Mouse (Mus musculus) left cerebral cortex, adult 8-10 months (tissue): Measurements from ENCODE around the gene Lmx1b. TPM values are rescaled to one million over a fixed set of nuclear protein-coding genes. Genes with fewer than 3 reads are reported as not detected.

Source experiments
- DNase-seq, 2 experiments: peaks; one replicate each; pipeline ENCODE4 v3.0.0; 2022; ENCODE audit warnings: low spot score in 2 of 2
- total RNA-seq, 4 experiments: library from RNA; stranded (reverse); gene quantifications; 2 replicates each; pipeline ENCODE4 v1.2.4; 2022

Gene Lmx1b
- under 1 TPM; 0.35 to 0.98 (median 0.60) TPM for total RNA-seq

DNA sequence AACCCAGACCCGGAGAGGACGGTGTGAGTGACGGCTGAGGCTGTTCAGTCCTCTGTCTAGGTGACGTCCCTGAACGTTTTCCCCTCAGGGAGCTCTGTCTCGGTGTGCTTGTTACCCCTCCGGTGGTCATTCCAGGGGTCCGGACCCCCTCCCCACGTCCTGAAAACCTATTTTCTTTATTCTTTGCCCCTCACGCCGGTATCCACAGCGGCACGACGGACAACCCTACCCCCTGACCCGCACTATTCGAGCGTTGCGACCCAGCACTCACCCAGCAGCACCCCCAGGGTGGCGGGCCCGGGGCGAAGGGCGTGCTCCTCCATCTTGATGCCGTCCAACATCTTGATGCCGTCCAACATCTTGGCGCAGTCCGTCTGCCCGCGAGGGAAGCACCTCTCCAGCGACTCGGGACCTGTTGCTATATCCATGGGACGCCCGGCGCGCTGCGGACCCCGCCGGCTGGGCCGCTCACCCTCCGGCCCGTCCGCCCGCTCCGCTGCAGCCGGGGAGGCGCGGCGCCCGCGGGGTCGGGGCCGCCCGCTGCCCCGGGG lies at the start of gene Lmx1b:
Gene Lmx1b (minus strand): TSS at position 341 of the 551 bp plus-strand sequence.
- no peak for DNase-seq

DNA sequence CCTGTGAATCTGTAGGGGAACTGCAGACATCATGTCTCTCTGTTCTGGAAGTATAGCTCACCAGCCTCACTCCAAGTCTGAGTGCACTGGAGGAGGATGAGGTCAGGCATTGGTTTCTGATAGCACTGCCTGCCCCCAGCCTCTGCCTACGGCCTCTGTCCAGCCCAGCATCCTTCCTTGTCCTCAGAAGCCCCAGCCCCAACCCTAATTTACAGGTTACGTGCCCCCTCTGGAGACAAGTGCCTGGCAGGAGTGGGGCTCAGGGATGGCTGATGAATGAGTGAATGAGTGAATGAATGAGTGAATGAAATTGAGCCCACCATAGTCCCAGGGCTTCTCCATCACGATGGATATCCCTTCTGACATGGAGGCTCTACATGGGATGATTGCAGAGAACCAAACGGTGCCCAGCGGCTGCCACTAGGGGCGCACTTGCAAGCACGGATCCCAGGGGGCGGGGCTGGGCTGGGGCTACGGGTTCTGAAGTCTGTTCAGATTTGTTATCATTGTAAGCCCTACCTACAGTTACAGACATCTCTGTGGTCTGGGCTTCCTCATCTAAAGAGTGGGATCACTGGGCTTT lies 49.7 kb upstream of the Lmx1b start:
- DNase-seq: no peak

DNA sequence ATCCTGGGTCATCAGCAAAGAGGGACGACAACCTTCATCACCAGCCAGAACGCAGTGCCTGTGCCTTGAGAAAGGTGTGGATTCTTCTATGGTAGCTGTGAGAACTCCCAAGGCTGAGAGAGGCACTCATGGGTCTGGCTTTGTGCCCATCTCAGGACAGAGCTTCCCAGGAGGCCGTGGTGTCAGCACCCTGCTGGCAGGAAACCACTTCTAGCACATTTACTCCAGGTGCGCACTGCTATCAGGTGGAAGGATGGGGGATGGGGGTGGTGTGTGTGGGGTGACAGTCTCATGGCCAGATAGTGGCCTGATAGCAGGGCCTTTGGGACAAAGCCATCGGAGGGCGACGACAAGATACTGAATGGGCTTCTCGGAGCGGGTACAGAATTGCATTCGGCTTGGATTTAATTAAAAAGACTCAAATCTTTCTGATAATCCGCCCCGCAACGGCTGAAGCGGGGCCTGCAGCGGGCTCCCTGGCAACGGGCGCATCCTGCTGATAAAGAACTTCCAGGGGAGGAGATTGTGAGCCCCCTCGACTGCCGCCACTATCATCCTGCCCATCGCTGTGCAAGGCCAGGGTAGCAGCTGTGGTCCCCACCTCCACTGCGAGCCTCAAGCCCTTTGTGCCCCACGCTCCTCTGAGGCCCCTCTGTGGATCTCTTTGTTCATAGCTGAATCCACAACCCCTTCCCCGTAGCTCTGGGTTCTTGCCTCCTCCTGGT lies 49.0 kb upstream of the Lmx1b start:
- no peak for DNase-seq

DNA sequence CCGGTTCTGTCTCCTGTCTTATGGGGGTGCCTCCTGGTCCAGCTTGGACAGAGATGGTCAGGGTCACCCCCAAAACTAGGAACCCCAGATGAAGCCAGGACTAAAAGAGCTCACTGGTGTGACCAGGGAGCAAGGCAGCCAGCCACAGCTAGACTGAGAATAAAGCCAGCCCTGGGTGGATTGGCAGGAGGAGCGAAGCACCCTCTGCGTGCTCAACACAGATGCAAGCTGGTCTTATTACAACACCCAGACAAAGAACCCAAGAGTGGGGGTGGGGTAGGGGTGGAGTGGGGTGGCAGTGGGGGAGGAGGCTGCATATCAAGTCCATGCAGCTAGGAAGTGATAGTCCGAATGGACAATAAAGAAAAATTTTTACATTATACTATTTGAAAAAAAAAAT lies 43.3 kb upstream of the Lmx1b start:
- DNase-seq: no peak

DNA sequence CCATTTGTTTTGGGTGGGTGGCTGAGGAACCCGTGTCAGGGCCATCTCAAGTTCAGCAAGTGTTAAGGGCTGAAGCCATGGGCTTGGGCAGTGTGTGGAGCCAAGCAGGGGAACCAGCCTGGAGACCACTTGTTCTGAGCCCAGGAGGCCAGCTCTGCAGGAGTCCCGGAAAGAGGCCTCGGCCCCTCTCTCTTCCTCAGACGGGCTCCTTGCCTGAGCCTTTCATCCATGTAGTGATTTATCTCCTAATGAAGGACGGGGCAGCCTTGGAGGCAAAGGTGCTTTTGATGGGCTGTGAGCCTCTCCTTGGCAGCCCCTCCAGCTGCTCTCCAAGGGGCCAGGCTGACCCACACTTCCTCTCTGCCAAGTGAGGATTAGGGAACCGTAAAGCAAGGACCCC lies 42.8 kb upstream of the Lmx1b start:
- no peak for DNase-seq

DNA sequence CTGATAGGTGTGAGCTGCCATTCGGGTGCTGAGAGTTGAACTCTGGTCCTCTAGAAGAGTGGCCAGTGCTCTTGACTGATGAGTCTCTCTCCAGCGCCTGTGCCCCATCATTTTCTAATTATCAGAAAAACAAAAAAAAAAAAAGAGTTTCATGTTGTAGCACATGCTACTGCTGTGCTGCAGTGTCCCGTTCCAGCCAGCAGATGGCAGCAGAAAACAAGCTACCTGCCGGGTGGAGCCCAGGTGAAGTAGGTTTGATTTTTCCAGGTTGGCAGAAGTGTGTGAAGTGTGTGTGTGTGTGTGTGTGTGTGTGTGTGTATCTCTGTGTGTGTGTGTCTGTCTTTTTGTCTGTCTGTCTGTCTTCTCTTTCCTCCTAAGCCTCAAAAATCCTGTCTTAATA lies 41.9 kb upstream of the Lmx1b start:
- DNase-seq: peak in 1 of 2 experiments; percentile 65

DNA sequence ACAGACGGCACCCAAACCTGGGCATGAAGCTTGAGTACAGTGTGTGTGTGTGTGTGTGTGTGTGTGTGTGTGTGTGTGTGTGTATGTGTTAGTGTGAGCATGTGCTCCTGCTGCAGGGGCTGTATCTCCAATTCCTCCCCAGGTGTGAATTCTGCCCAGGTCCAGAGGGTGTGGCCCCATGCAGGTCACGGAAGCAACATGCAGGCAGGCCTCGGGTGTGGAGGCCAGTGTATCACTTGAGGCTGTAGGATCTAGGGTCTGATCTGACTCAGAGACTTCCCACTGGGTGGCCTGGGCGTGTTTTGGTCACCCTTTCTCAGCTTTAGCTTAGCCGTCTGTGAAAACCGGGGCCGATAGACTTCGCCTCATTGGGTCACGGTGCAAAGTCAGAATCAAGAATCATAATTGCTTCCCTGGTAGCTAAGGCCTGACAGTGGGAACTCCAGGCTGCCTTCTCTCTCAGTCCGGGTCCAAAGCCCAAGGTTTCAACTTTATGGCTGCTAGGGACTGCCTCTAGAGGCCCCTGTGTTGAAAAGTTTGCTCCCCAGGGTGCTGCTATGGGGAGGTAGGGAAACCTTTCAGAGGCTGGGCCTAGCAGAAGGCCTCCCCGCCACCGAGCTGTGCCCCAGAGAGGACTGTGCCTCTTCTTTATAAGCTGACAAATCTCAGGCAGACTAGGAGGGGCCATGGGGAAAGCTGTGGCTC lies 38.8 kb upstream of the Lmx1b start:
- DNase-seq: no peak

DNA sequence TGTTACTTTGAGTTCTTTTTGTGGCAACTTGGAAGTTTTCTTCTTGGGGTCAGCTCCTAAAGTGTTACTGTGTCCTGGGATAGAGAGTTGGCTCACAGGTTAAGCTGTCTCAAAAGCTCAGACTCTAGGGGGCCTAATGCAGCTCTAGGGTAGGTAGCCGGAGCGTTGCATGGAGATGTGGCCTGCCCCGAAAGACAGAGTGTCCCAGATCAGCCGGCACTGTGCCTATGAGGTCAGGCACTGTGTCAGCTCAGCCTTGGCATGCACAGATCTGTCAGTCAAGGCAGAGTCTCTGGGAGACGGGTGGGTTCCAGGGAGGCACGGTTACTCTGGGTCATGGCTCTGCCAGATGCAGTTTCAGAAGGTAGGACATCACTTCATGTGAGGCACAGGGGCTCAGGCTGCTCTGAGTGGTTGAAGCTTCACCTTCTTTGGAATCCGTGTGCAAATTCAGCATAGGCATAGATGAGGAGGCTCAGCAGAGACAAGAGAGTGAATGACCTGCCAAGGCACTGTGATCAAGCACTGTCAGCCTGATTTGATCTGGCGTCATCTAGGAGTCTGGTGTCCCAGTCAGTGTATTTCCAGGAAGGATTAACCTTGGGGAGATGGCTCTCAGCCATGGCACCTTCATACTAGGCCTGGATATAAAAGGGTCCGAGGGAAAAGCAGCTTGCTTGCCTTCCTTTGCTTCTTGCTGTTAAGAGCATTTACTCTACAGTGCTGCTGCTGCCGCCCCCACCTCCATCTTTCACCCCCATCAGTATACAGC lies 32.6 kb upstream of the Lmx1b start:
- DNase-seq: no peak

DNA sequence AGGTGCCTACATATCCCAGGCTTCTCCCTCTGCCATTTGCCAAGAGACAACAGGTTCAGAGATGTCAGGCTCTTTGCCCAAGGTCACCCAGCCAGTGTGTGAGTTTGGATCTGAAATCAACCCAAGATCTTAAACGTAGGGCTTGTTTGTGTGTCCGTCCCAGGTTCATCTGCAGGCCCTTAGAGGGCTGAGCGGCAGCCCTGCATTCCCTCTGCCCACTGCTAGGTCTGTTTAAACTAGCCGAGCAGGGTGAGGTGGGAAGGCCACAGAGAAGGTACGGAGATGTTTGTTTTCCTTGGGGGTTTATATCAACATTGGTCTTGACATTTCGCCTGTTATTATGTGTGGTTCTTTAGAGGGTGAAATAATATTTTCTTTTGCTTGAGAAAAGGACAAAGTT lies 28.4 kb upstream of the Lmx1b start:
- DNase-seq: no peak

DNA sequence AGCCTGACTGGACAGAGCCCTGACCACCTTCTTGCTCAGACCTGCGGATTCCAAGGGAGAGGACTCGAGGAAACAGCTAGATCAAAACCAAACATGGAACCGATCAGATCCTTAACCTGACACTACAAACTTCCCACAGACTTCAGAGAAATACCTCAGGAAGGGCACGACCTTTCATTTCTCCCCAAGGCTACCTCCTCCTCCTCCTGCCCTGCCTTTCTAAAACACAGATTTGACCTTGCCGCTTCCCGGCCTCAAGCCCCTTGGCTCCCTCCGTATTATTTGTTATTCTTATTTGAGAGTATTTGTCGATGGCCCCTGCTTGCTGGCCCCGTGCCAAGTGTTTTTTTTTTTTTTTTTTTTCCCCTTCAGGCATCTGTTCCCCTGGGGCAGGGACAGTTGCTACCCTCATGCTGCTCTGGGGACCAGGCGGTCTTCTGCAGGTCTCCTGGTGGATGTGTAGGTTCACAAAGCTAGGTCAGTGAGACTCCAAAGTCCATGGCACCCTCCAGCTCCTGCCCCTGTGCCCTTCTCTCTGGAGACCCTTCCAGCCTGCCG lies 26.2 kb upstream of the Lmx1b start:
- DNase-seq: no peak

DNA sequence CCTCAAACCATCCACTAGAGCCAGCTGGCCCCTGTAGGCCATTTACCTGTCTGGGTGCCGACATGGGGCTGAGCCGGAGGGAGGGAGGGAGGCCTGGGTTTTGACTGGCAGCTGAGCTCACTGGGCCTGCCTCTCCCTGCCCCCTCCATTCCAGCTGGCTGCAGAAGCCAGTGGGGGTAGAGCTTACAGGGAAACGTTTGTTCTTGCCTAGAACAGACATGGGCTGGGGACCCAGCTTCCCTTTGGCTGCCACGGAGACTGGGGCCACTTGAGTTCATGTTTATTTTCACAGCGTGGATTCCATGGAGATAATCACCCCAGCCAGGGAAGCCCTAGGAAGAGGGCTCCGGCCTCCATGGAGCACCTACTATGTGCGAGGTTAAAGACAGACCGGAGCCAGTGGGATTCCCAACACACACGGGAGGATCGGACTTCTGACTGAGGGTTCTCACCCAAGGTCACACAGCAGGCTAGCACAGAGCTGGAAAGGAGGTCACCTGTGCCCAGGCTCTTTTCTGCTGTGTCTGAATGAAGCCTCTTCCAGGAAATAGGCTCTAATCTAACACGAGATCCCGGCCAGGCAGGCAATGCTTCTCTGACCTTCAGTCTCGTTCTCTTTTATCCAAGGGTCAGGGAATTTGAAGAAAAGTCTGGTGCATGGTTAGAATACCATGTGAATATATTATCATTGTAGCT lies 25.2 kb upstream of the Lmx1b start:
- DNase-seq: no peak

DNA sequence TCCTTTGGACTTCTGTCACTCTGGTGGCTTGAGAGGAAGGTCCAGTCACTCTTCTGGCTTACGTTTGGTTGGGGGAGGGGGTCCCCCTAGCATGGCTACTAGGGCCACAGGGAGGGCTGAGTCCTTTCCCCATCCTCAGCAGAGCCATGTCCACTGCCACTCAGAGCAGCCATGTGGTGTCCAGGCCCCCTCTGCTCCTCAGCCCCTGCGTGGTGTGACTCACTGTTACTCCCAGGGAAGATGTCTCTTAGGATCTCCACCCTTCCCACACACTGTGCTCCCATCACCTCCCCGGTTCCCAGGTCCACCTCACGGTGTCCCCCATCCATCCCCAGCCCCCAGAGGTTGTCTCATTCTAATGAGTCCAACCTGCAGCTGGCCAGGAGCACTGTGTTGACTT lies 24.4 kb upstream of the Lmx1b start:
- DNase-seq: no peak

DNA sequence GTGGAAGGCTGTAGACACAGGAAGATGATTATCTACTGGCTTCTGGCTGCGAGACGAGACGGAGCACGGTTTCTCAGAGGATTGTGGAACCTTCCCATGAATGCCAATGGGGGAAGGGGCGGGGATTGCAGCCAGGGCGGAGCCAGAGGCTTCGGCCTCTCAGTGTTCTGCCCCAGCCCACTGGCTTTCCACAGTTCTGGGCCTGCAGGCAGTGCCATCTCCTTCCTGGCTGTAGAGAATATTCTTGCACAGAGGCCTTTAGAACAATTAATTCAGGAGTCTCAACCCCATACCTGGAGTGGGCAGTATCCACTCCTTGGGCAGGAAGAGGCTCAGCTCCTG lies 18.9 kb upstream of the Lmx1b start:
- no peak for DNase-seq

DNA sequence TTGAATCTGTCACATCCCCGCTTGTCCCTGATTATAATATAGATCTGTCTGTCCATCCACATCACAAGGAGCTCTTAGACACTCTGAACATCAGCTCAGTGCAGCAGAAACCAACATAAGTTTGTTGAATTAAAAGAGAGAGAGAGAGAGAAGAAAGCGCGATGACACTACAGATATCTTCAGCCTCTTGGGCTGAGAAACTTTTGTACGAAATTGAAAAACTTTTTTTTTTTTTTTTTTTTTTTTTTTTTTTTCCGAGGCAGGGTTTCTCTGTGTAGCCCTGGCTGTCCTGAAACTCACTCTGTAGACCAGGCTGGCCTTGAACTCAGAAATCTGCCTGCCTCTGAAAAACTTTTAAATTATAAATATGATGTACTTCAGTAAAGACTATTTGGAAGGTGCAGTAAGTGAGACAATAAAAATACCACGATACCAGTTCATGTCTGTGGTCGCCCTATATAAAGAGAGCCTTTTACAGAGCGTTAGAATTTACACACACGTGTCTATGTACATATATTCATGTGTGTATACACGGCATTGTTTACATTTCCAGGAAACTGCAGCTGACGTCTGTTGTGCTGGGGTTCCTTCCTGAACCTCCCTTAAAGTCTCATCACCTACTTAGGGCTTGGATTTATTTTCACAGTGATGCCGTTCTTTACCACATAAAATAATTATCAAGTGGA lies 18.4 kb upstream of the Lmx1b start:
- no peak for DNase-seq

DNA sequence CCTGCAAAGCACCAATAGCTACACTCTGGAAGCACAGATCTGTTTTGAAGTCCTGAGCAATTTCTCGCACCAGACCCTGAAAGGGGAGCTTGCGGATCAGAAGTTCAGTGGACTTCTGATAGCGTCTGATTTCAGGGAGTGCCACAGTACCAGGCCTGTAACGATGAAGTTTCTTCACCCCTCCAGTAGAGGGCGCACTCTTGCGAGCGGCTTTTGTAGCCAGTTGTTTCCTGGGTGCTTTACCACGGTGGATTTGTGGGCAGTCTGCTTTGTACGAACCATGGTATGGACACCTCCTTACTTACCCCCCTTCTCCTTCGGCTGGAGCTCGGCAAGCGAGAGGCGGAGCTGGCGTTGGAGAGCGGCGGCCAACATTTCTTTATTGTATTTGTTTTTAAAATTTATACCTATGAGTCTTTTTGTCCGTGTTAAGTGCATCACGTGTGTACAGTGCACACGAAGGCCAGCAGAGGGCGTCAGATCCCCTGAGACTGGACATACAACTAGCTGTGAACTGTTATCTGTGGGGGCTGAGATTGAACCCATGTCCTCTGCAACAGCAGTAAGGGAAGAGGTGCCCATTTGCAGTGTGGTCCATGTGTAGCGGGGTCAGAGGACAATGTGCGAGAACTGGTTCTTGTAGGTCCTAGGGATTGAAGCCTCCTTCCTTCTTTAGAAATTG lies 12.3 kb upstream of the Lmx1b start:
- DNase-seq: no peak

DNA sequence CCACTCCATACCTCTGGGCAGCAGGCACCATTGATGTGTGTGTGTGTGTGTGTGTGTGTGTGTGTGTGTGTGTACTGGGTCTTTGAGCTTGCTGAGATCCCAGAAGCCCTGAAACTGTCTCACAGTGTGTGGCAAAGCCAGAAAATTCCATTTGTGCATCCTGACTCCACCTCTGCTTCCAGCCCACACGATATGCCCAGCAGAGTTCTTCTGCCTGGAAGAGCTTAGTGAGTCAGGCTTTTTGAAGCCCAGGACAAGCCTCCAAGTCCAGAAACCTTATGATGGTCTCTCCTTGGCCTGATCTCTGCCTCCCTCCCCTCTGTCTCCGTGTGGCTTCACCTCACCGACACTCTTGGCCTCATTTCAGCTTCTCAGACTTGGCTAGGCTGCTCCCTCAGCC lies 9.1 kb upstream of the Lmx1b start:
- DNase-seq: no peak

DNA sequence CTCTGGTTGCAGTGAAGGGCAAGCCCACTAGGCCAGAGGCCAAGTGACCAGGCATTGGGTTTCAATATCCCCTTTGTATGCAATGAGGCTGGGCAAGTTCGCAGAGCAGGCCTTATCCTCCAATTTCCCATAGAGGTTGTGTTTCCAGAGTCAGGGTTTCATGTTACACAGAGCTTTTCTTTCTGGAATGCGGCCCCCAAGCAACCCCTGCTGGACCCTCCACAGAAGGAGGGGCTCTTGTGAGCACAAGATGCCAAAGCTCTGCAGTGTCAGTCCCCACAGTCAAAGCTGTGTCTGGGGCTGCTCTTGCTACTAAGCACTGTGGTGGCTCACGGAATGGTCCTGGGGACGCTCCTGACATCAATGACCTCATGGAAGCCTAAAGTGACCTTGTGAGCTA lies 8.6 kb upstream of the Lmx1b start:
- DNase-seq: no peak

DNA sequence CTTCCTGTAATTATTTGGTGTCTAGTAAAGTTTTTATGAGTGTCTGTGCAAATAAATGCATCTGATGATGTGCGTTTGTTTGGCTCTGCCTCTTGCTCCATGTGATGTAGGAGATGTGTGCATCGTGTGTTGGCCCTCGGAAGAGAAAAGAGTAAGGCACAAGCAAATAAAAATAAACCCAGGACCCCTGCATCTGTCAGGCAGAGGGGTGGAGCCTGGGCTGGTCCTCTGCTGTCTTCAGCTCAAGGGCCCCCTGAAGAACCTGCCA lies 5.9 kb upstream of the Lmx1b start:
- DNase-seq: no peak

DNA sequence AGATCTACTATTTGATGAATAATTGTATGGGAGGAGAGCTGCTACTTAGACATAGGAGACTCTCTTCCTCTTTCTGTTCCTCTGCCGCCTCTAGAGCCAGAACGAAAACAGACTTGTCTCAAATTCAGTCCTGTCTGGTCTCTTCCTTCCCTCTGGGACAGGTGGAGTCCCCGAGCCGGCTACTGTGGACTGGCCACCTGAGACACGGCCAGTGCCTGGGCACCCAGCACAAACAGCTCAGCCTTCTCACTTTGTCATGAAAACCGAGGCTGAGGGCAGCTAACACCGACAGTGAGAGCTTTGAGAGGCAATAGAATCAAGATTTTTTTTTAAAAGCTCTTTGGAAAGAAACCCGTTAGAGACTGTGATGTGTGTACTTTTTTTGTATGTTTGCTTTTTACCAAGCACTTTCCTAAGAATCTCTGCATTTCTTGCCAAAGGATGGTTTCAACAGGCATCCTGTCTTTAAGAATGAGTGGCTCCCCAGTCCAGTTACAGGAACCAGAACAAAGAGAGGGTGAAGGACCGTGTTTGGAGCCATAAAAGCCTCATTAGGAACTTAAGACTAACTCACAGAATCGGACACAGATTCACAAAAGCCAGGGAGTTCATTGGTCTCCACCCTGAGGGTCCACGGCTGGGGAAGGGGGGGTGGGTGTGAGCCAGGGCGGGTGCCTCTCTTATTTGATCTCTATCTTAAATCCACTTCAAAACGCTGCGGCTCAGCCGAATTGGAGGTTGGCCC lies 5.4 kb upstream of the Lmx1b start:
- no peak for DNase-seq
